Mouse (Mus musculus) kidney, postnatal 0 days (tissue): ENCODE data around the gene Fars2. TPM values are rescaled to one million over a fixed set of nuclear protein-coding genes. Genes with fewer than 3 reads are reported as not detected.
A peak's percentile ranks its signal among the peaks of the same experiment; 100 is the strongest.

Experiments
- ATAC-seq: fragments of 200-750 bp; cut with Nextera tagmentation; replicated peaks from 2 replicates; pipeline ENCODE4 v1.8.0; 2017; ENCODE audit warnings: low read depth, moderate number of reproducible peaks, moderate TSS enrichment, moderate library complexity; ENCODE audit not compliant: low FRiP score
- DNase-seq: peaks from one replicate; pipeline ENCODE4 v3.0.0-alpha.2; 2016; ENCODE audit warnings: low spot score
- H3K27ac ChIP-seq: fragments of 300-500 bp; sonication (generic); 2 replicates; pipeline ENCODE4 v1.5.1; 2014; ENCODE audit warnings: mild to moderate bottlenecking
- H3K27me3 ChIP-seq: fragments of 300-500 bp; sonication (generic); 2 replicates; pipeline ENCODE4 v1.6.1; 2014; ENCODE audit warnings: low read length, mixed read lengths; ENCODE audit not compliant: insufficient read depth
- H3K36me3 ChIP-seq: fragments of 300-500 bp; sonication (generic); 2 replicates; pipeline ENCODE4 v1.6.1; 2014; ENCODE audit warnings: low read length, mixed read lengths; ENCODE audit not compliant: insufficient read depth
- H3K4me1 ChIP-seq: fragments of 300-500 bp; sonication (generic); replicated peaks from 2 replicates; pipeline ENCODE4 v1.6.1; 2014; ENCODE audit warnings: antibody characterized with exemption, low read length, mixed read lengths; ENCODE audit not compliant: insufficient read depth
- H3K4me2 ChIP-seq: fragments of 300-500 bp; sonication (generic); 2 replicates; pipeline ENCODE4 v1.6.1; 2014; ENCODE audit warnings: mild to moderate bottlenecking, low read length, moderate library complexity, mixed read lengths
- H3K4me3 ChIP-seq: fragments of 300-500 bp; sonication (generic); replicated peaks from 2 replicates; pipeline ENCODE4 v1.5.1; 2014; ENCODE audit warnings: low read depth, low read length
- H3K9ac ChIP-seq: fragments of 300-500 bp; sonication (generic); 2 replicates; pipeline ENCODE4 v1.6.1; 2014; ENCODE audit warnings: low read depth, low read length
- H3K9me3 ChIP-seq: fragments of 300-500 bp; sonication (generic); replicated peaks from 2 replicates; pipeline ENCODE4 v1.6.1; 2016; ENCODE audit warnings: low read length, inconsistent platforms, mixed read lengths
- CTCF ChIP-seq: IDR thresholded peaks from 2 replicates; pipeline ENCODE4 v1.5.1; 2016; ENCODE audit warnings: antibody characterized with exemption, low read depth, mild to moderate bottlenecking, moderate library complexity
- WGBS: fragments of 180-500 bp; shearing (Covaris S2); extraction: QIAGEN DNeasy Blood & Tissue Kit; methylation state at CpG from one replicate; pipeline ENCODE4 v1.1.7; 2014; 5-methylcytosine and 5-hydroxymethylcytosine counted together
- polyA plus RNA-seq: library from polyadenylated mRNA; unstranded; fragments of >200 nt; fragmentation: Nextera tagmentation; extraction: Ambion mirVana; gene quantifications from 2 replicates; pipeline ENCODE4 v1.2.1, GENCODE M21; 2015

The Fars2 gene
- polyA plus RNA-seq, 1 experiment from 2014 or later, result 54.7 TPM

GRCm38 (mm10) chr13:36607871-36608270 is 490.7 kb downstream of the Fars2 start:
- no peak overlapping the region for H3K27ac ChIP-seq
- 80% methylated on average over 4 of the region's 4 CpGs for WGBS
- H3K36me3 ChIP-seq, result no peaks in the 10 kb centered on the region
- no peaks in the 10 kb centered on the region for H3K9me3 ChIP-seq
- H3K4me3 ChIP-seq, result no peak overlapping the region
- ATAC-seq (peak; percentile 49; the same call in 1 of the 2 replicates), DNase-seq (no peak)
- H3K4me2 ChIP-seq, result no peak overlapping the region
- TF ChIP-seq CTCF, result no peak
- H3K9ac ChIP-seq, result no peak overlapping the region
- H3K27me3 ChIP-seq, result no peaks in the 10 kb centered on the region
- no peaks in the 10 kb centered on the region for H3K4me1 ChIP-seq

DNA sequence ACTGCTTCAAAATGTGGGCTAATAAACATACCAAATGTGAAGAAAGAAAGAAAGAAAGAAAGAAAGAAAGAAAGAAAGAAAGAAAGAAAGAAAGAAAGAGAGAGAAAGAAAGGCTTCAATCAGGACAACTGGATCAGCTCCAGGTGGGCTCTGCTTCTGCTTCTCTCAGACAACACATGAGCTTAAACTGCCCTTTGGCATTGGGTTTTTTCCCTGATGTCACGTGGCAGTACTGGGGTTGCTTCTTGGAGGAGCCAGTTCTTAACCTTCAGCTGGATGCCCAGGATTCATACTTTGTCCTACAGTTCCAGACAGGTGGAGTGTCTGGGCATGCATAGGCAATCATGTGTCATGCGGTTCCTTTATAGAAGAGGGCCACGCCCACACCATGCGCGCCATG is 493.2 kb downstream of the Fars2 start:
- no peak for DNase-seq
- TF ChIP-seq CTCF, result no peak
- no peak for ATAC-seq
- Histone ChIP-seq H3K36me3 (no peaks in the 10 kb centered on the region), H3K4me2 (no peak overlapping the region), H3K9ac (no peak overlapping the region), H3K27me3 (no peaks in the 10 kb centered on the region), H3K4me1 (no peaks in the 10 kb centered on the region), H3K27ac (no peak overlapping the region), H3K4me3 (no peak overlapping the region), H3K9me3 (no peaks in the 10 kb centered on the region)
- 94% methylated on average over 5 of the region's 5 CpGs for WGBS

- Histone ChIP-seq H3K4me2 (no peak overlapping the region), H3K27ac (no peak overlapping the region), H3K36me3 (no peaks in the 10 kb centered on the region), H3K9ac (no peak overlapping the region), H3K9me3 (no peaks in the 10 kb centered on the region), H3K4me1 (no peaks in the 10 kb centered on the region), H3K27me3 (no peaks in the 10 kb centered on the region), H3K4me3 (no peak overlapping the region)
- 71% methylated on average over 23 of the region's 23 CpGs for WGBS
- no peak for DNase-seq
- no peak for ATAC-seq
- no peak for TF ChIP-seq CTCF
These were observed 495.9 kb downstream of the Fars2 start for GRCm38 (mm10) chr13:36612785-36613750.

- DNase-seq, result no peak
- no peak overlapping the region for H3K9ac ChIP-seq
These were observed 503.5 kb downstream of the Fars2 start for GRCm38 (mm10) chr13:36620498-36621332.

DNA sequence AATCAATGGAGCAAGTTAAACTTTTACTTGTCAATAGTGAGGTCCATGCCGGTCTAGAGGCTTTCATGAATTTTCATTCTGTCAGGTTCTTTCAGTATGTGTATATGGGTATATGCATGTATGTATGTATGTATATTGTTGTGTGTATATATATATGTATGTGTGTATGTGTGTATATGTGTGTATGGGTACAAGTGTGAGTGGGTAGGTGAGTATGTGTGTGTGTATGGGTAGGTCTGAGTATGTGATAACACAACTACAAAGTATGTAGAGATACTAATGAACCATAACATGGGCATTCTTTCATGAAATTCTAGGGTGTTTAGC is 504.1 kb downstream of the Fars2 start:
- 83% methylated on average over 1 of the region's 1 CpGs for WGBS
- H3K27me3 ChIP-seq, result no peaks in the 10 kb centered on the region
- no peak for ATAC-seq
- no peak for DNase-seq
- H3K9ac ChIP-seq, result no peak overlapping the region
- TF ChIP-seq CTCF, result no peak
- H3K4me3 ChIP-seq, result no peak overlapping the region
- no peaks in the 10 kb centered on the region for H3K36me3 ChIP-seq
- H3K4me1 ChIP-seq, result no peaks in the 10 kb centered on the region
- H3K4me2 ChIP-seq, result no peak overlapping the region
- H3K27ac ChIP-seq, result no peak overlapping the region
- no peaks in the 10 kb centered on the region; the same call in 1 of the 2 replicates for H3K9me3 ChIP-seq

More at GRCm38 (mm10) chr13:36620498-36621332, 503.5 kb downstream of the Fars2 start:
- Histone ChIP-seq H3K27me3 (no peaks in the 10 kb centered on the region), H3K9me3 (no peaks in the 10 kb centered on the region), H3K4me2 (no peak overlapping the region), H3K4me3 (no peak overlapping the region), H3K36me3 (no peaks in the 10 kb centered on the region), H3K4me1 (no peaks in the 10 kb centered on the region), H3K27ac (no peak overlapping the region)
- WGBS, result 78% methylated on average over 10 of the region's 10 CpGs
- no peak for TF ChIP-seq CTCF
- ATAC-seq, result no peak

DNA sequence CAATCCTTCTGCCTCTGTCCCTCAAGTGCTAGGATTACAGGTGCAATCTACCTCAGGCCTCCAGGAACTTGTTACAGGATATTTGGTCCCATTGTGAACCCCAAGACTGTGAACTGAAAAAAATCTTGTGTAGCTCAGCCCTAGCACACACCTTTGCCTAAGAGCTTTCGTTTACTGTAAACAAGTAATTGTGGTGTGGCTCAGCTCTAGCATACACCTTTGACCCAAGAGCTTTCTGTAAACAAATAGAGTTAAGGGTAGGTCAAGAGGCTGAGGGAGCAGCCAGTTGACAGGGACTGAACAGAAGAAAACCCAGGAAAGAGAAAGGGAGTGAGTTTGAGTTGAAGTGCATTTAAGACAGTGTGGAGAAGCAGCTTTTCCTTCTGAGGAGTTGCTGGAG is 506.3 kb downstream of the Fars2 start:
- H3K4me2 ChIP-seq, result no peak overlapping the region
- H3K36me3 ChIP-seq, result no peaks in the 10 kb centered on the region
- no peaks in the 10 kb centered on the region for H3K27me3 ChIP-seq
- no peaks in the 10 kb centered on the region for H3K4me1 ChIP-seq
- DNase-seq, result no peak
- no peak for ATAC-seq
- H3K27ac ChIP-seq, result no peak overlapping the region
- no peaks in the 10 kb centered on the region; the same call in 1 of the 2 replicates for H3K9me3 ChIP-seq
- WGBS, result 94% methylated on average over 1 of the region's 1 CpGs
- H3K9ac ChIP-seq, result no peak overlapping the region
- TF ChIP-seq CTCF, result no peak
- no peak overlapping the region for H3K4me3 ChIP-seq
